Mouse (Mus musculus) MEL (cell line): Measurements from ENCODE around the gene Rundc3a. TPM values are rescaled to one million over a fixed set of nuclear protein-coding genes. Genes with fewer than 3 reads are reported as not detected.

Experiments used
- DNase-seq: peaks from one replicate; pipeline ENCODE4 v3.0.0; 2011; ENCODE audit warnings: low read depth, low spot score
- H3K27ac ChIP-seq: 2 replicates; pipeline ENCODE4 v1.5.1; 2012; ENCODE audit warnings: low read depth, mild to moderate bottlenecking, control low read depth, low read length, moderate library complexity; ENCODE audit not compliant: control insufficient read depth
- H3K27me3 ChIP-seq, 2 experiments: fragments of 150-350 bp in 1 of 2; sonication (generic) in 1 of 2; 2 replicates each; pipeline ENCODE4 v1.6.1; 2012; ENCODE audit warnings: low read length in 2 of 2, mild to moderate bottlenecking in 2 of 2, improper control_type of control experiment in 1 of 2, moderate library complexity in 1 of 2; ENCODE audit not compliant: insufficient read depth in 2 of 2, control insufficient read depth in 1 of 2
- H3K36me3 ChIP-seq, 2 experiments: 2 replicates each; pipeline ENCODE4 v1.6.1; 2012 to 2014; ENCODE audit warnings: low read length in 2 of 2, improper control_type of control experiment in 1 of 2, inconsistent platforms in 1 of 2, mild to moderate bottlenecking in 1 of 2; ENCODE audit not compliant: insufficient read depth in 2 of 2, control insufficient read depth in 1 of 2
- H3K4me1 ChIP-seq, 2 experiments: fragments of 150-350 bp in 1 of 2; sonication (generic) in 1 of 2; 2 replicates each; pipeline ENCODE4 v1.6.1; 2012; ENCODE audit warnings: low read length in 2 of 2, improper control_type of control experiment in 1 of 2, mild to moderate bottlenecking in 1 of 2; ENCODE audit not compliant: insufficient read depth in 2 of 2, control insufficient read depth in 1 of 2
- H3K4me3 ChIP-seq, 2 experiments: fragments of 150-350 bp in 1 of 2; sonication (generic) in 1 of 2; 2 replicates each; pipeline ENCODE4 v1.5.1; 2012; ENCODE audit warnings: low read depth in 2 of 2, low read length in 2 of 2, mild to moderate bottlenecking in 2 of 2, moderate library complexity in 2 of 2, control low read depth in 1 of 2, improper control_type of control experiment in 1 of 2; ENCODE audit not compliant: control insufficient read depth in 1 of 2, insufficient read depth in 1 of 2
- H3K79me2 ChIP-seq: 2 replicates; pipeline ENCODE4 v1.6.1; 2012; ENCODE audit warnings: mild to moderate bottlenecking, low read length, moderate library complexity; ENCODE audit not compliant: control insufficient read depth, poor library complexity, insufficient read depth
- H3K9ac ChIP-seq: 2 replicates; pipeline ENCODE4 v1.6.1; 2012; ENCODE audit warnings: low read depth, mild to moderate bottlenecking, control low read depth, low read length, moderate library complexity; ENCODE audit not compliant: control insufficient read depth, poor library complexity, severe bottlenecking
- H3K9me3 ChIP-seq: fragments of 150-350 bp; sonication (generic); replicated peaks from 2 replicates; pipeline ENCODE4 v1.6.1; 2012; ENCODE audit warnings: mild to moderate bottlenecking, low read length, improper control_type of control experiment, moderate library complexity; ENCODE audit not compliant: insufficient read depth
- CHD1 ChIP-seq: IDR thresholded peaks from 2 replicates; pipeline ENCODE4 v1.6.1; 2012; ENCODE audit warnings: low read depth, mild to moderate bottlenecking, inconsistent platforms, low read length, improper control_type of control experiment
- CHD2 ChIP-seq: IDR thresholded peaks from 2 replicates; pipeline ENCODE4 v1.6.1; 2011; ENCODE audit warnings: low read length, improper control_type of control experiment
- CTCF ChIP-seq, 3 experiments: IDR thresholded peaks in 2 of 3; conservative IDR thresholded peaks in 1 of 3; 2 replicates each; pipeline ENCODE4 v1.5.1; 2011 to 2012; ENCODE audit warnings: low read length in 3 of 3, low read depth in 2 of 3, mild to moderate bottlenecking in 2 of 3, improper control_type of control experiment in 1 of 3, inconsistent platforms in 1 of 3, mixed read lengths in 1 of 3, moderate library complexity in 1 of 3; ENCODE audit not compliant: control insufficient read depth in 1 of 3, insufficient read depth in 1 of 3, poor library complexity in 1 of 3, severe bottlenecking in 1 of 3
- E2F4 ChIP-seq: IDR thresholded peaks from 2 replicates; pipeline ENCODE4 v1.6.1; 2011; ENCODE audit warnings: low read depth, low read length, improper control_type of control experiment, borderline replicate concordance
- ELF1 ChIP-seq: IDR thresholded peaks from 2 replicates; pipeline ENCODE4 v1.6.1; 2014; ENCODE audit warnings: low read depth, mild to moderate bottlenecking, inconsistent platforms, low read length, improper control_type of control experiment, moderate library complexity
- ETS1 ChIP-seq: IDR thresholded peaks from 2 replicates; pipeline ENCODE4 v1.6.1; 2012; ENCODE audit warnings: low read depth, mild to moderate bottlenecking, inconsistent platforms, low read length, improper control_type of control experiment, moderate library complexity
- GABPA ChIP-seq: IDR thresholded peaks from 2 replicates; pipeline ENCODE4 v1.6.1; 2012; ENCODE audit warnings: low read depth, mild to moderate bottlenecking, inconsistent platforms, low read length, improper control_type of control experiment, moderate library complexity
- GATA1 ChIP-seq: IDR thresholded peaks from 2 replicates; pipeline ENCODE4 v1.6.1; 2011; ENCODE audit warnings: low read depth, low read length, improper control_type of control experiment
- HCFC1 ChIP-seq: IDR thresholded peaks from 2 replicates; pipeline ENCODE4 v1.6.1; 2012; ENCODE audit warnings: low read depth, mild to moderate bottlenecking, inconsistent platforms, low read length, improper control_type of control experiment, moderate library complexity
- JUND ChIP-seq: IDR thresholded peaks from 2 replicates; pipeline ENCODE4 v1.6.1; 2011; ENCODE audit warnings: low read depth, mild to moderate bottlenecking, improper control_type of control experiment, low read length
- KAT2A ChIP-seq: conservative IDR thresholded peaks from 2 replicates; pipeline ENCODE4 v1.6.1; 2012; ENCODE audit warnings: low read depth, low read length, improper control_type of control experiment, inconsistent platforms
- MAFK ChIP-seq: IDR thresholded peaks from 2 replicates; pipeline ENCODE4 v1.6.1; 2011; ENCODE audit warnings: low read depth, mild to moderate bottlenecking, low read length, improper control_type of control experiment, borderline replicate concordance
- MAZ ChIP-seq: IDR thresholded peaks from 2 replicates; pipeline ENCODE4 v1.6.1; 2012; ENCODE audit warnings: low read depth, mild to moderate bottlenecking, inconsistent platforms, low read length, improper control_type of control experiment
- MYB ChIP-seq: IDR thresholded peaks from 2 replicates; pipeline ENCODE4 v1.6.1; 2011; ENCODE audit warnings: mild to moderate bottlenecking, low read depth, low read length, improper control_type of control experiment
- NELFE ChIP-seq: IDR thresholded peaks from 2 replicates; pipeline ENCODE4 v1.6.1; 2011; ENCODE audit warnings: low read depth, low read length, improper control_type of control experiment
- NRF1 ChIP-seq: IDR thresholded peaks from 2 replicates; pipeline ENCODE4 v1.6.1; 2014; ENCODE audit warnings: low read depth, mild to moderate bottlenecking, inconsistent platforms, low read length, improper control_type of control experiment, moderate library complexity; ENCODE audit not compliant: poor library complexity, insufficient read depth, severe bottlenecking
- POLR2A ChIP-seq, 2 experiments: IDR thresholded peaks; 2 replicates each; pipeline ENCODE4 v1.6.1; 2011 to 2012; ENCODE audit warnings: low read length in 2 of 2, mild to moderate bottlenecking in 2 of 2, control low read depth in 1 of 2, improper control_type of control experiment in 1 of 2, low read depth in 1 of 2, moderate library complexity in 1 of 2; ENCODE audit not compliant: control insufficient read depth in 1 of 2, insufficient read depth in 1 of 2, poor library complexity in 1 of 2
- POLR2AphosphoS5 ChIP-seq: IDR thresholded peaks from 2 replicates; pipeline ENCODE4 v1.6.1; 2012; ENCODE audit warnings: low read depth, borderline replicate concordance, mild to moderate bottlenecking, inconsistent platforms, low read length, moderate library complexity, mixed read lengths
- RAD21 ChIP-seq: IDR thresholded peaks from 2 replicates; pipeline ENCODE4 v1.6.1; 2011; ENCODE audit warnings: mild to moderate bottlenecking, low read depth, low read length, improper control_type of control experiment
- SIN3A ChIP-seq: IDR thresholded peaks from 2 replicates; pipeline ENCODE4 v1.6.1; 2012; ENCODE audit warnings: low read length, improper control_type of control experiment, inconsistent platforms
- TAL1 ChIP-seq: IDR thresholded peaks from 2 replicates; pipeline ENCODE4 v1.6.1; 2012; ENCODE audit warnings: mild to moderate bottlenecking, inconsistent platforms, low read length, moderate library complexity, mixed read lengths
- TBP ChIP-seq: IDR thresholded peaks from 2 replicates; pipeline ENCODE4 v1.8.0; 2011; ENCODE audit warnings: low read depth, low read length, improper control_type of control experiment
- TCF12 ChIP-seq: IDR thresholded peaks from 2 replicates; pipeline ENCODE4 v1.6.1; 2014; ENCODE audit warnings: low read depth, mild to moderate bottlenecking, inconsistent platforms, low read length, improper control_type of control experiment, moderate library complexity
- UBTF ChIP-seq: IDR thresholded peaks from 2 replicates; pipeline ENCODE4 v1.6.1; 2012; ENCODE audit warnings: low read depth, mild to moderate bottlenecking, inconsistent platforms, low read length, improper control_type of control experiment, moderate library complexity, borderline replicate concordance; ENCODE audit not compliant: insufficient read depth
- USF1 ChIP-seq: IDR thresholded peaks from 2 replicates; pipeline ENCODE4 v1.6.1; 2014; ENCODE audit warnings: low read depth, mild to moderate bottlenecking, inconsistent platforms, low read length, improper control_type of control experiment, moderate library complexity
- USF2 ChIP-seq, 2 experiments: IDR thresholded peaks; 2 replicates each; pipeline ENCODE4 v1.6.1; 2011 to 2012; ENCODE audit warnings: improper control_type of control experiment in 2 of 2, low read length in 2 of 2, borderline replicate concordance in 1 of 2, inconsistent platforms in 1 of 2, low read depth in 1 of 2, mild to moderate bottlenecking in 1 of 2; ENCODE audit not compliant: insufficient read depth in 1 of 2
- ZC3H11A ChIP-seq: IDR thresholded peaks from 2 replicates; pipeline ENCODE4 v1.6.1; 2012; ENCODE audit warnings: low read depth, mild to moderate bottlenecking, inconsistent platforms, low read length, improper control_type of control experiment
- ZMIZ1 ChIP-seq: IDR thresholded peaks from 2 replicates; pipeline ENCODE4 v1.6.1; 2012; ENCODE audit warnings: low read depth, mild to moderate bottlenecking, inconsistent platforms, low read length, improper control_type of control experiment, moderate library complexity
- ZNF384 ChIP-seq: IDR thresholded peaks from 2 replicates; pipeline ENCODE4 v1.6.1; 2012; ENCODE audit warnings: low read depth, mild to moderate bottlenecking, inconsistent platforms, low read length, improper control_type of control experiment
- polyA plus RNA-seq, 2 experiments: library from polyadenylated mRNA; stranded (reverse) in 1 of 2; unstranded in 1 of 2; fragments of >175 nt in 1 of 2; fragments of >200 nt in 1 of 2; gene quantifications; 2 replicates each; pipeline versions ENCODE4 v1.2.1 to v1.2.4; 2012; ENCODE audit warnings: low replicate concordance in 2 of 2, low read depth in 1 of 2; ENCODE audit not compliant: insufficient read length in 2 of 2, insufficient read depth in 1 of 2, missing spikeins in 1 of 2
- total RNA-seq: library from RNA; depleted of rRNA; stranded (reverse); fragments of 300-350 nt; gene quantifications from 2 replicates; pipeline ENCODE4 v1.2.3, GENCODE M21; 2012

The Rundc3a gene
- total and polyA plus RNA-seq, 3 experiments, result 0.39 to 2.1 TPM; not detected in 1

DNA sequence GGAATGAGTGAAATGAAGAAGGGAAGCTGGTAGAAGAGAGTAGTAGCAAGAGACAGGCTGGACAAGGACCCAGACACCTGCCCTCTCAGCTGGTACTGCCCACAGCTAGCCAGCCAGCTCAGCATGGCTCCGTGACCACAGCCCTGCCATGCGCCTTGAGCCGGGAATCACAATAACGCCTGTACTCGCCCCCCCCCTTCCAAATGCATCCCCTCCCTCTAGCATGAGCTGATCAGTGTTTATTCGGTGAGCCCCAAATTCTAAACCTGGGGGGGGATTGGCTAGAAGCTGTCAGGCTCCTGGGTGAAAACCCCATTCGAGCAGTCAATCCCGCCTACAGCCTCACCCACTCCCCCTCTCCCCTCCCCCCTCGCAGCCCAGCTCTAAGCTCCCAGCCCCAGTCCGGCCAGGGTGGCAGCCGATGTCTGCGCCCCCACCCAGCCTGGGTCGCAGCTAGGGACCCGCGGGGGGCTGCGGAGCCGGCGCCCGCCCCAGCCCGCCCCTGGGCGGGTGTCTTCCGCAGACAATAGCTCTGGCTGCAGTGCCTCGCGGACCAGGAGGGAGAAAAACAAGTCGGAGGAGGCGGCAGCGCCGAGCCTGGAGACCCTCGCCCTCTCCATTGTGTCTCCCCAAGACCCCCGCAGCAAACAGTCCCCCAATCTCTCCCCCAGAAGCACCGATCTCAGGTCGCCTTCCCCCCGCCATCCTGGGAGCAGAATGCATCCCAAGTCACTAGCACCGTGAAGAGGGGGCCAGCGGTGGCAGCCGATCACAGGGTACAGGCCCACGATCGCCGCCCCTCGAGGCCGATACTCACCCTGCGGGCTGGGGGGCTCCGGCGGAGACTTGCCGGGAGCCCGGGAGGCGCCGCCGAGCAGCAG is 53.6 kb downstream of the Rundc3a start:
- TF ChIP-seq RAD21 (no peak), NELFE (no peak), ZMIZ1 (peak; percentile 5; the same call in 1 of the 2 replicates), SIN3A (0 out of 2 replicates have a peak, but pooled peaks have one; percentile 4), CTCF (IDR thresholded peaks at IDR 0.05 in 2 of 3, conservative IDR thresholded peaks at IDR 0.05 in 1 of 3; ENCODE audit: control insufficient read depth in 1 of 3, insufficient read depth in 1 of 3, low read depth in 2 of 3, low read length in 3 of 3, poor library complexity in 1 of 3, severe bottlenecking in 1 of 3) (no peak)
- TF ChIP-seq, all 39 proteins: peak for 2
- peak; percentile 43 for DNase-seq
- Histone ChIP-seq H3K27me3 (peaks cover 6 to 12% of the 10 kb centered on the region in 2 experiments), H3K36me3 (peaks cover 0 to 5% of the 10 kb centered on the region in 2 experiments; a peak in 2 of 4 replicates), H3K9me3 (no peaks in the 10 kb centered on the region), H3K4me3 (peak overlapping the region; percentile 81 to 97), H3K9ac (peak overlapping the region; percentile 82), H3K79me2 (peaks cover 5% of the 10 kb centered on the region; the same call in 1 of the 2 replicates), H3K4me1 (peaks cover 4 to 21% of the 10 kb centered on the region in 2 experiments), H3K27ac (no peak overlapping the region)

DNA sequence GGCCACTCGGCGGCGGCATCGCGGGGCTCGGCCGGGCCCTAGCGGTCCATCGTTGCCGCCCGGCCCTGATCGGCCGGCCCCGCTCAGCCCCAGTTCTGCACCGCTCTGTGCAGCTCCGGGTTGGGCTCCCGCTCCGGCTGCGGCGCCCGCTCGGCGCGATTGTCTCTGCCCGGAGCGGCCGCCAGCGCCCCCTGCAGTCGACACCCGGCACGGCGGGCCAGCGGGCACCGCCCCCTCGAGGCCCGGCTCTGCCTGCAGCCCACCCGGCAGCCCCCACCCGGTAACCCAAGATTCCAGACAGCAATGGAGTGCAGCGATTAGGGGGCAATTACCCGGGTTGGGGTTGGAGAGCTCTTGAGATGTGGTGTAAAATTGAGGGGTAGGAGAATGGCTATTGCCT is 54.3 kb downstream of the Rundc3a start, which contains the start of gene Fam171a2:
TSS of gene Fam171a2 (minus strand) at position 186 of the 400 bp plus-strand sequence.
- Histone ChIP-seq H3K27ac (no peak within 1 kb of the TSS), H3K27me3 (peaks cover 6 to 12% of the 10 kb centered on the region in 2 experiments), H3K4me1 (peaks cover 4 to 21% of the 10 kb centered on the region in 2 experiments), H3K36me3 (peaks cover 0 to 5% of the 10 kb centered on the region in 2 experiments; a peak in 2 of 4 replicates), H3K9ac (peak within 1 kb of the TSS; percentile 82), H3K4me3 (peak within 1 kb of the TSS; percentile 81 to 97), H3K79me2 (peaks cover 5% of the 10 kb centered on the region; the same call in 1 of the 2 replicates), H3K9me3 (no peaks in the 10 kb centered on the region)
- peak; percentile 78 for DNase-seq
- TF ChIP-seq CHD1 (no peak), NRF1 (no peak), ZNF384 (no peak), USF1 (no peak), POLR2AphosphoS5 (no peak), MAFK (no peak), ELF1 (no peak), SIN3A (no peak; the same call in 1 of the 2 replicates), TBP (peak; percentile 91), POLR2A (IDR thresholded peaks at IDR 0.05; ENCODE audit: control insufficient read depth in 1 of 2, insufficient read depth in 1 of 2, low read depth in 1 of 2, low read length in 2 of 2, poor library complexity in 1 of 2) (no peak), RAD21 (peak; percentile 47), KAT2A (no peak), MAZ (peak; percentile 86; the same call in 1 of the 2 replicates), TAL1 (no peak), UBTF (peak; percentile 99), GATA1 (no peak), TCF12 (0 out of 2 replicates have a peak, but pooled peaks have one; percentile 27), NELFE (peak; percentile 44), MYB (no peak), JUND (no peak), USF2 (IDR thresholded peaks at IDR 0.05; ENCODE audit: borderline replicate concordance in 1 of 2, insufficient read depth in 1 of 2, low read depth in 1 of 2, low read length in 2 of 2) (no peak), ZC3H11A (peak; percentile 22; the same call in 1 of the 2 replicates), GABPA (no peak), E2F4 (no peak), ETS1 (no peak), CHD2 (no peak), HCFC1 (no peak; the same call in 1 of the 2 replicates)
